Mouse (Mus musculus): ENCODE measurements around the gene Corin.

Gene Corin

GRCm38 (mm10) chr5:72503531-72504523 is at the start of gene Corin:
TSS of gene Corin (minus strand) at chr5:72504473.
- no peak for DNase-seq

GRCm38 (mm10) chr5:72551209-72551608 is 46.9 kb upstream of the Corin start:
- DNase-seq = no peak

- no peak for DNase-seq
Measured at GRCm38 (mm10) chr5:72528896-72529295, 24.6 kb upstream of the Corin start.

- DNase-seq = no peak
Measured at GRCm38 (mm10) chr5:72513808-72514207, 9.5 kb upstream of the Corin start.

- no peak for DNase-seq
Measured at GRCm38 (mm10) chr5:72505740-72506139, 1.5 kb upstream of the Corin start.

GRCm38 (mm10) chr5:72502778-72503177 is 1.5 kb downstream of the Corin start:
- DNase-seq = no peak

- DNase-seq = no peak
Measured at GRCm38 (mm10) chr5:72501763-72502162, 2.5 kb downstream of the Corin start.

GRCm38 (mm10) chr5:72498271-72498670 is 6.0 kb downstream of the Corin start:
- DNase-seq = no peak

GRCm38 (mm10) chr5:72496756-72497155 is 7.5 kb downstream of the Corin start:
- DNase-seq = no peak

GRCm38 (mm10) chr5:72493906-72494305 is 10.4 kb downstream of the Corin start:
- DNase-seq = no peak

GRCm38 (mm10) chr5:72491232-72491631 is 13.0 kb downstream of the Corin start:
- no peak for DNase-seq

- DNase-seq = no peak
Measured at GRCm38 (mm10) chr5:72480456-72480855, 23.8 kb downstream of the Corin start.

GRCm38 (mm10) chr5:72472317-72473009 is 31.8 kb downstream of the Corin start:
- DNase-seq = no peak

GRCm38 (mm10) chr5:72471746-72472145 is 32.5 kb downstream of the Corin start:
- DNase-seq = no peak

- no peak for DNase-seq
Measured at GRCm38 (mm10) chr5:72464932-72465331, 39.3 kb downstream of the Corin start.

- no peak for DNase-seq
Measured at GRCm38 (mm10) chr5:72459374-72460112, 44.7 kb downstream of the Corin start.

- no peak for DNase-seq
Measured at GRCm38 (mm10) chr5:72453690-72454089, 50.6 kb downstream of the Corin start.

GRCm38 (mm10) chr5:72453176-72453575 is 51.1 kb downstream of the Corin start:
- no peak for DNase-seq

- no peak for DNase-seq
Measured at GRCm38 (mm10) chr5:72452750-72453149, 51.5 kb downstream of the Corin start.

- DNase-seq = no peak
Measured at GRCm38 (mm10) chr5:72448846-72449245, 55.4 kb downstream of the Corin start.

GRCm38 (mm10) chr5:72446104-72446503 is 58.2 kb downstream of the Corin start:
- no peak for DNase-seq

- DNase-seq = no peak
Measured at GRCm38 (mm10) chr5:72443946-72444345, 60.3 kb downstream of the Corin start.

- no peak for DNase-seq
Measured at GRCm38 (mm10) chr5:72443007-72443406, 61.3 kb downstream of the Corin start.
